Mouse (Mus musculus) stomach, postnatal 0 days (tissue): Measurements from ENCODE around the gene Ndufa6.

Experiments used
- CTCF ChIP-seq: IDR thresholded peaks from 2 replicates; pipeline ENCODE4 v1.5.1; 2016; ENCODE audit warnings: antibody characterized with exemption, low read depth, mild to moderate bottlenecking, moderate library complexity
- EP300 ChIP-seq: optimal IDR thresholded peaks from 2 replicates; pipeline ENCODE3; 2016; ENCODE audit warnings: antibody characterized with exemption

- no peak for TF ChIP-seq CTCF
- TF ChIP-seq EP300 = no peak
Observed at GRCm38 (mm10) chr15:82358431-82359260, 4.5 kb upstream of the Ndufa6 start.
